Mouse (Mus musculus) left cerebral cortex, adult 8-10 months (tissue): Measurements from ENCODE around the gene Col20a1. TPM values are rescaled to one million over a fixed set of nuclear protein-coding genes. Genes with fewer than 3 reads are reported as not detected.

Experiments used
- DNase-seq, 2 experiments: peaks; one replicate each; pipeline ENCODE4 v3.0.0; 2022; ENCODE audit warnings: low spot score in 2 of 2
- total RNA-seq, 4 experiments: library from RNA; stranded (reverse); gene quantifications; 2 replicates each; pipeline ENCODE4 v1.2.4; 2022

Gene Col20a1
- total RNA-seq, 4 experiments from 2014 or later = 1.1 to 3.2 (median 1.2) TPM

DNA sequence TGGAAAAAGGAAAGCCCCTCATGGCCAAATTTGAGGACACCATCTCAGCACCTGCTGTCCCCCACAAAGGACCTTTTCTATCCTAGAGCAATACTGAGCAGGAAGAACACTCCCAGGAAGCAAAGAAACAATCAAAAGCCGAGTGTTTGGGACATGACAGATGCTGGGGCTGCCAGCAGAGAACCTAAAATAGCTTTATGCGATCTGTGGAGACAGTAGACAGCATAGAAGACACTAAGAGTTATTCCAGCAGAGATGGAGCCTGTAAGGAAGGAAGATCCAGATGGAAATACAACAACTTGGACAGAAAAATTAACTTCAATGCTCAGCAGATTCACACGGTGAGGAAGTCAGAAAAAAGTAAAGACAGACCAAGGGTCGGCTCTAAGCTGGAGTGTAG is 79.5 kb downstream of the Col20a1 start:
- DNase-seq = no peak

Other genes starting within 250 kb of the Col20a1 start
- not detected for gene Bhlhe23, start 209.6 kb upstream of the Col20a1 start, total RNA-seq
- gene Ythdf1, start 65.6 kb upstream of the Col20a1 start, total RNA-seq = 10 to 100 TPM; 50.1 to 54.1 (median 52.4) TPM
- not detected for gene Birc7, start 57.5 kb upstream of the Col20a1 start, total RNA-seq
- gene Nkain4, start 31.8 kb upstream of the Col20a1 start, total RNA-seq = 10 to 100 TPM; 43.8 to 48.3 (median 46.8) TPM
- gene Arfgap1, start 19.3 kb upstream of the Col20a1 start, total RNA-seq = 100 to 1,000 TPM; 137 to 153 (median 140) TPM
- gene Chrna4, start 57.0 kb downstream of the Col20a1 start, total RNA-seq = 10 to 100 TPM; 37.9 to 43.7 (median 41.7) TPM
- 100 to 1,000 TPM; 231 to 254 (median 236) TPM for gene Kcnq2, start 148.8 kb downstream of the Col20a1 start, total RNA-seq
- 1,000 to 10,000 TPM; 1,221 to 1,269 (median 1,259) TPM for gene Eef1a2, start 170.5 kb downstream of the Col20a1 start, total RNA-seq
- gene Ppdpf, start 200.7 kb downstream of the Col20a1 start, total RNA-seq = 10 to 100 TPM; 73.1 to 84.3 (median 75.9) TPM
- not detected for gene Ptk6, start 216.3 kb downstream of the Col20a1 start, total RNA-seq
- gene Srms, start 226.7 kb downstream of the Col20a1 start, total RNA-seq = under 1 TPM in 3 of 4 experiments, not detected in 1; 0.16 to 0.40 (median 0.33) TPM
- not detected for gene Fndc11, start 233.5 kb downstream of the Col20a1 start, total RNA-seq